Mouse (Mus musculus): ENCODE results near the gene Thap3. TPM values are rescaled to one million over a fixed set of nuclear protein-coding genes. Genes with fewer than 3 reads are reported as not detected.
"Not testable (repeated sequence)": the region's sequence is repeated elsewhere in the genome, so short reads cannot be mapped to it uniquely, and the experiment has no call there.

Gene Thap3
- polyA plus RNA-seq (2015; fragmentation: Nextera tagmentation; extraction: Ambion mirVana): 5.7 and 6.8 TPM in 2 replicates

DNA sequence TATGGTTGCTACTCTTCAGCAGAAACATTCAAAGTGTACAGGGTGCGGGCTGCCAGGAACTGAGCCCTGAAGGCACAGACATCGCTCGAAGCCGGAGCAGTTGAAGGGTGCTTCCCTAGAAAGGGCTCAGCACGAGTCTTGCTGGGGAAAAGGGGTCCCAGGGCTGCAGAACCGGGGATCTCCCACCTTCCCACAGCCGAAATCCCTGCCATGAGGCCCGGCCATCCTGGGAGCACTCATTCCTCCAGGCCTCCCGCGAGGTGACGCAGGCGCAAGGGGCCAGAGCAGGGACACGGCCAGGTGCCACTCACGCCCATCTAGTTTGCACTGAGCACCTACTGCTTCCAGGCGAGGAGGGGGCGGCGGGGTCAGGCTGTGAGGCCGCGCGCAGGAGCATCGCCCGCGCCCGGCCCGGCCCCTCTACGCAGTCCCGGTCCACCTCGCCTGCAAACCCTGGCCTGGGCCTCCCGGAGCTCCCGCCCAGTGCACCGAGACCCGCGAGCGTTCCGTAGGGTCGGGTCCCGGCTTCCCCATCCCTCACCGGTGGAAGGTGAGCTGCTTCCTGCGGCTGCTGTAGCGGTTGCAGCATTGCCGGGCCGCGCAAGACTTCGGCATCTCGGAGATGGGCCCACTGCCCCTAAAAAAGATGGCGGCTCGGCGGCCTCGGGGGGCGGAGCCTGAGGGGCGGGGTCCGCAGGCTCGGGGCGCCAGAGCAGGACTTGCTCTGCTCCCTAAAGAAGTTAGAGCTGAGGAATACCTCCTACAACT lies at the start of gene Thap3:
TSS of gene Thap3 (minus strand) at position 656 of the 768 bp plus-strand sequence.
- H3K4me3 ChIP-seq (ENCODE audit: low read depth, low read length): peak within 1 kb of the TSS; percentile 64
- H3K9ac ChIP-seq (replicated peaks): peak within 1 kb of the TSS; percentile 78
- ATAC-seq (peak; percentile 77), DNase-seq (peak; percentile 80)
- peak within 1 kb of the TSS; percentile 66; the same call in 1 of the 2 replicates for H3K27ac ChIP-seq (ENCODE audit: low read depth)
- no peaks in the 10 kb centered on the region for H3K27me3 ChIP-seq (ENCODE audit: insufficient read depth, low read length)
- H3K4me2 ChIP-seq (ENCODE audit: low read depth, low read length): peak within 1 kb of the TSS; percentile 95
- H3K9me3 ChIP-seq (ENCODE audit: low read length): no peaks in the 10 kb centered on the region
- peaks cover 14% of the 10 kb centered on the region for H3K4me1 ChIP-seq (ENCODE audit: insufficient read depth)
- WGBS (ENCODE audit: insufficient replicate concordance): 1% methylated on average over 54 of the region's 54 CpGs
- no peak for TF ChIP-seq CTCF (IDR thresholded peaks at IDR 0.05; ENCODE audit: low read depth)
- H3K36me3 ChIP-seq (replicated peaks; ENCODE audit: insufficient read depth, low read length): peaks cover 14% of the 10 kb centered on the region

DNA sequence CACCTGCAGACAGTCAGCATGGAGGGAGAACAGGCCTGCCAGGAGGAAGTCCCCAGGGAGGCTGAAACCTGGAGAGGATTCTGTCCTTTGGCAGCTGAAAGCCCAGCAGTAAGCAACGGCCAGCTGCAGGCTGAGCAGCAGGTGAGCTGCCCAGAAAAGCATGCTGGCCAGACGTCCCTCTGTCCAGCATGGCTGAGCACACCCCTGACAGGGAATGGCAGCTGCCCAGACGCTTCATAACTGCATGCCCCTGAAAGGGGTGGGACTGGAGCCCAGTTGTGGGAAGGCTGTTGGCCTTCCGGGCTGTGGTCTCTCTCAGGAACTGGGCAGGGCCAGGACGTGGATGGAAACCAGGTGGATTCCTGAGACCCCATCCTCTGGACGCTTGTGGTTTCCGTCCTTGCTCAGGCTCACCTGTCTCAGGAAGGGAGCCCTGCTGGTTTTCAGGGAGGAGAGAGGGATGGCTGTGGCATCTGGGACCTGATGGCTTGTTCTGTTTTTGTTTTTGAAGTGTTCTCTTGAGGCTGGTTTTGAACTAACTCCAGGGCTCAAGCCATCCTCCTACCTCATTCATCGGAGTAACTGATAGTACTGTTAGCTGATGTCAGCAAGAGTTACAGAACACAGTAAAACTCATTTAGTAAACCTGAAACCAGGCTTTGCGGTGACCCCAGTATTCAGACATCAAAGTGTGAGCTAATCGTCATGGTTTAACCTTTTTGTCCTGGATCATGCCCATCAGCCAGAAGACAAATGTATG lies 49.6 kb upstream of the Thap3 start, which contains the start of gene Tas1r1:
TSS of gene Tas1r1 (minus strand) at position 344 of the 760 bp plus-strand sequence.
- H3K4me2 ChIP-seq (ENCODE audit: low read depth, low read length): peak within 1 kb of the TSS; percentile 100
- H3K36me3 ChIP-seq (replicated peaks; ENCODE audit: insufficient read depth, low read length): peaks cover 23% of the 10 kb centered on the region
- H3K27ac ChIP-seq (ENCODE audit: low read depth): peak within 1 kb of the TSS; percentile 52
- WGBS (ENCODE audit: insufficient replicate concordance): 46% methylated on average over 10 of the region's 10 CpGs
- ATAC-seq (no peak), DNase-seq (no peak)
- H3K27me3 ChIP-seq (ENCODE audit: insufficient read depth, low read length): no peaks in the 10 kb centered on the region
- no peak for TF ChIP-seq EP300 (IDR thresholded peaks at IDR 0.05; ENCODE audit: low read depth)
- TF ChIP-seq CTCF (IDR thresholded peaks at IDR 0.05; ENCODE audit: low read depth): no peak
- peak within 1 kb of the TSS; percentile 90 for H3K9ac ChIP-seq (replicated peaks)
- peak within 1 kb of the TSS; percentile 91 for H3K4me3 ChIP-seq (ENCODE audit: low read depth, low read length)
- no peaks in the 10 kb centered on the region for H3K9me3 ChIP-seq (ENCODE audit: low read length)
- peaks cover 11% of the 10 kb centered on the region for H3K4me1 ChIP-seq (ENCODE audit: insufficient read depth)

DNA sequence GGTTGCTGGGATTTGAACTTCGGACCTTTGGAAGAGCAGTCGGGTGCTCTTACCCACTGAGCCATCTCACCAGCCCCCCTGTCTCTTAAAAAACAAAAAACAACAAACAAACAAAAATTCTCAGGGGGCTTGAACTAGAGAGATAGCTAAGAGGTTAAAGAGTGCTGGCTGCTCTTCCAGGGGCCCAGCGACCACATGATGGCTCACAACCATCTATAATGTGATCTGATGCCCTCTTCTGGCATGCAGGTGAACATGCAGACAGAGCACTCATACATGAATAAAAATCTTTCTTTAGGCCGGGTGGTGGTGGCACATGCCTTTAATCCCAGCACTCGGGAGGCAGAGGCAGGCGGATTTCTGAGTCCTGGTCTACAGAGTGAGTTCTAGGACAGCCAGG lies 47.7 kb upstream of the Thap3 start:
- peak; percentile 52; the same call in 1 of the 2 replicates for TF ChIP-seq CTCF (IDR thresholded peaks at IDR 0.05; ENCODE audit: low read depth)
- not testable (repeated sequence) for DNase-seq; H3K27ac ChIP-seq (ENCODE audit: low read depth); H3K36me3 ChIP-seq (replicated peaks; ENCODE audit: insufficient read depth, low read length); ATAC-seq; H3K9ac ChIP-seq (replicated peaks); H3K4me2 ChIP-seq (ENCODE audit: low read depth, low read length); H3K27me3 ChIP-seq (ENCODE audit: insufficient read depth, low read length); H3K4me3 ChIP-seq (ENCODE audit: low read depth, low read length); H3K9me3 ChIP-seq (ENCODE audit: low read length)
- WGBS (ENCODE audit: insufficient replicate concordance): 89% methylated on average over 6 of the region's 6 CpGs
- H3K4me1 ChIP-seq (ENCODE audit: insufficient read depth): peaks cover 11% of the 10 kb centered on the region

DNA sequence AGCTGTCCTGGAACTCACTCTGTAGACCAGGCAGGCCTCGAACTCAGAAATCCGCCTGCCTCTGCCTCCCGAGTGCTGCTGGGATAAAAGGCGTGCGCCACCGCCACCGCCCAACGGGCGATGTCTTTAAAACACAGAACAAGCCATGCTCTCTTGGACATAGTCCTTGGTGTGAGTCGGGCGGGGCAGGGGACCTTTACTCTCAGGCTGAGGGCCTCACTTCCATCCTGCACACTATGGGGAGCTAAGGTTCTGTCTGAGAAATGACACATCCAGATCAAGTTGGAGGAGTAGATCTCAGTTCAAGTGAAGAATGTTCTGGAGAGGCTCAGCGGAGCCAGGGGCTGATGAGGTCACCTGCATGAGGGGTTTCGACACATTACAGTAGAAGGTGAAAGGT lies 44.1 kb upstream of the Thap3 start:
- H3K4me3 ChIP-seq (ENCODE audit: low read depth, low read length): no peak overlapping the region
- no peak for TF ChIP-seq CTCF (IDR thresholded peaks at IDR 0.05; ENCODE audit: low read depth)
- no peak for TF ChIP-seq EP300 (IDR thresholded peaks at IDR 0.05; ENCODE audit: low read depth)
- H3K4me2 ChIP-seq (ENCODE audit: low read depth, low read length): no peak overlapping the region
- H3K27ac ChIP-seq (ENCODE audit: low read depth): no peak overlapping the region
- H3K36me3 ChIP-seq (replicated peaks; ENCODE audit: insufficient read depth, low read length): no peaks in the 10 kb centered on the region
- H3K9me3 ChIP-seq (ENCODE audit: low read length): no peaks in the 10 kb centered on the region
- no peak overlapping the region for H3K9ac ChIP-seq (replicated peaks)
- no peaks in the 10 kb centered on the region for H3K27me3 ChIP-seq (ENCODE audit: insufficient read depth, low read length)
- ATAC-seq (no peak), DNase-seq (no peak)
- peaks cover 7% of the 10 kb centered on the region for H3K4me1 ChIP-seq (ENCODE audit: insufficient read depth)
- WGBS (ENCODE audit: insufficient replicate concordance): 85% methylated on average over 13 of the region's 13 CpGs

GRCm38 (mm10) chr4:152029997-152030396 lies 41.2 kb upstream of the Thap3 start:
- no peak for DNase-seq
- no peak overlapping the region for H3K4me3 ChIP-seq (ENCODE audit: low read depth, low read length)
- peaks cover 30% of the 10 kb centered on the region for H3K4me1 ChIP-seq (ENCODE audit: insufficient read depth)
- H3K36me3 ChIP-seq (replicated peaks; ENCODE audit: insufficient read depth, low read length): no peaks in the 10 kb centered on the region
- H3K27me3 ChIP-seq (ENCODE audit: insufficient read depth, low read length): no peaks in the 10 kb centered on the region
- no peaks in the 10 kb centered on the region for H3K9me3 ChIP-seq (ENCODE audit: low read length)
- no peak for ATAC-seq
- no peak overlapping the region for H3K27ac ChIP-seq (ENCODE audit: low read depth)
- 79% methylated on average over 4 of the region's 4 CpGs for WGBS (ENCODE audit: insufficient replicate concordance)
- no peak overlapping the region for H3K4me2 ChIP-seq (ENCODE audit: low read depth, low read length)
- TF ChIP-seq CTCF (IDR thresholded peaks at IDR 0.05; ENCODE audit: low read depth): peak; percentile 37
- no peak for TF ChIP-seq EP300 (IDR thresholded peaks at IDR 0.05; ENCODE audit: low read depth)
- H3K9ac ChIP-seq (replicated peaks): no peak overlapping the region

DNA sequence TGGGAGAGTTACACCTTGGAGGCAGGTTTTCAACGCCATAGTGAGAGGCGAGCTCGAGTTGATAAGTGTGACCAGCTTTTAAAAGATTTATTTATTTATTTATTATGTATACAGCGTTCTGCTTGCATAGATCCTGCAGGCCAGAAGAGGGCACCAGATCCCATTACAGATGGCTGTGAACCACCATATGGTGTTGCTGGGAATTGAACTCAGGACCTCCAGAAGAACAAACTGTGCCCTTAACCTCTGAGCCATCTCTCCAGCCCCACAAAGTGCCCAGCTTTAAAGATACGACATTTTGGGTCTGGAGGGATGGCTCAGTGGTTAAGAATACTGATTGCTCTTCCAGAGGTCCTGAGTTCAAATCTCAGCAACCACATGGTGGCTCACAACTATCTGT lies 40.3 kb upstream of the Thap3 start:
- H3K4me3 ChIP-seq (ENCODE audit: low read depth, low read length): no peak overlapping the region
- H3K4me1 ChIP-seq (ENCODE audit: insufficient read depth): peaks cover 31% of the 10 kb centered on the region
- 36% methylated on average over 5 of the region's 5 CpGs for WGBS (ENCODE audit: insufficient replicate concordance)
- peak; percentile 65 for TF ChIP-seq CTCF (IDR thresholded peaks at IDR 0.05; ENCODE audit: low read depth)
- TF ChIP-seq EP300 (IDR thresholded peaks at IDR 0.05; ENCODE audit: low read depth): no peak
- no peak for DNase-seq
- ATAC-seq: no peak
- H3K36me3 ChIP-seq (replicated peaks; ENCODE audit: insufficient read depth, low read length): 0 out of 2 replicates have a peak, but pooled peaks cover 5% of the 10 kb centered on the region
- H3K9me3 ChIP-seq (ENCODE audit: low read length): no peaks in the 10 kb centered on the region
- no peak overlapping the region for H3K9ac ChIP-seq (replicated peaks)
- no peak overlapping the region for H3K27ac ChIP-seq (ENCODE audit: low read depth)
- H3K27me3 ChIP-seq (ENCODE audit: insufficient read depth, low read length): no peaks in the 10 kb centered on the region
- no peak overlapping the region for H3K4me2 ChIP-seq (ENCODE audit: low read depth, low read length)

Measured in liver, postnatal 0 days (tissue).